In genomic region chr5:35687098-35687497, GRCm38 (mm10) we compare ENCODE assay signal across 10 mouse cellular contexts. TPM values are rescaled to one million over a fixed set of nuclear protein-coding genes. Genes with fewer than 3 reads are reported as not detected.
DNase-seq lines count a peak whose midpoint lies in the region; ATAC-seq and TF ChIP-seq lines count a peak whose summit lies in the region.
"Had no signal": no experiment of that assay in that cellular context is flagged by ENCODE, and none has a peak within 500 bp of the region (broad histone marks: within the 10 kb centered on the region; RNA-seq: fewer than 3 reads in every experiment).

No protein-coding gene starts in this region.

- ATAC-seq in kidney, embryonic 15.5 days (replicated peaks; ENCODE audit: low FRiP score), result peak; percentile 83

- no peak for TF ChIP-seq EP300 in CH12.LX (IDR thresholded peaks at IDR 0.05; ENCODE audit: low read length)

- WGBS in kidney, embryonic 15.5 days, result 29% methylated on average over 5 of the region's 5 CpGs

- no peaks in the 10 kb centered on the region for H3K79me2 ChIP-seq in CH12.LX (replicated peaks; ENCODE audit: control insufficient read depth, extremely low read depth, insufficient read depth, poor library complexity, severe bottlenecking)

- no peak overlapping the region for H3K4me3 ChIP-seq in kidney, embryonic 15.5 days (replicated peaks)
- no peak overlapping the region for H3K4me3 ChIP-seq in CH12.LX (replicated peaks in 1 of 3; ENCODE audit: low read depth in 2 of 3, low read length in 2 of 3, poor library complexity in 1 of 3)
- H3K4me3 ChIP-seq: liver, embryonic 15.5 days had no signal

- no peaks in the 10 kb centered on the region for H3K27me3 ChIP-seq in kidney, embryonic 15.5 days
- peaks cover 16% of the 10 kb centered on the region for H3K27me3 ChIP-seq in CH12.LX (replicated peaks)
- H3K27me3 ChIP-seq: liver, embryonic 15.5 days had no signal

- no peak for DNase-seq in kidney, postnatal 10 days
- peak; percentile 93 for DNase-seq in 3T3-L1 (ENCODE audit: low read depth, low spot score)
- no peak for DNase-seq in CH12.LX (ENCODE audit: extremely low read depth)
- peak; percentile 44 for DNase-seq in heart, postnatal 4 days
- DNase-seq in adrenal gland, adult 8-10 months, result no peak
- no peak for DNase-seq in thymus, postnatal 25 days
- DNase-seq: kidney, adult 2 months; spleen, adult 18-20 months had no signal

- no peak for TF ChIP-seq POLR2A in CH12.LX (IDR thresholded peaks at IDR 0.05; ENCODE audit: low read depth, low read length)

- no peaks in the 10 kb centered on the region for H3K36me3 ChIP-seq in kidney, embryonic 15.5 days
- no peaks in the 10 kb centered on the region for H3K36me3 ChIP-seq in CH12.LX (replicated peaks in 1 of 2; ENCODE audit: control insufficient read depth in 1 of 2, insufficient read depth in 1 of 2, low read length in 1 of 2)
- H3K36me3 ChIP-seq: liver, embryonic 15.5 days had no signal

- TF ChIP-seq CTCF in CH12.LX (conservative IDR thresholded peaks at IDR 0.05 in 1 of 2, IDR thresholded peaks at IDR 0.05 in 1 of 2; ENCODE audit: low read depth in 2 of 2, low read length in 2 of 2), result no peak

- TF ChIP-seq RAD21 in CH12.LX (IDR thresholded peaks at IDR 0.05; ENCODE audit: low read depth, low read length), result no peak

- H3K4me2 ChIP-seq in kidney, embryonic 15.5 days, result no peak overlapping the region
- H3K4me2 ChIP-seq in CH12.LX (ENCODE audit: insufficient read depth, low read depth, poor library complexity, severe bottlenecking), result no peak overlapping the region
- H3K4me2 ChIP-seq: liver, embryonic 15.5 days had no signal

- dilution Hi-C loops in CH12.LX (cut with MboI; ENCODE audit: extremely low pct_ligation_motif_present, extremely low pct_unique_long_range_greater_than_20kb, low sequenced_read_pairs), result no loop called here

- H3K27ac ChIP-seq in kidney, embryonic 15.5 days, result peak overlapping the region; percentile 63
- H3K27ac ChIP-seq in CH12.LX (ENCODE audit: insufficient read depth, low read depth), result no peak overlapping the region
- H3K27ac ChIP-seq: liver, embryonic 15.5 days had no signal

- no peaks in the 10 kb centered on the region for H3K9me3 ChIP-seq in kidney, embryonic 15.5 days (replicated peaks)
- no peaks in the 10 kb centered on the region for H3K9me3 ChIP-seq in CH12.LX (replicated peaks; ENCODE audit: low read length)
- H3K9me3 ChIP-seq: liver, embryonic 15.5 days had no signal

- no peak overlapping the region for H3K9ac ChIP-seq in kidney, embryonic 15.5 days
- H3K9ac ChIP-seq in CH12.LX (ENCODE audit: insufficient read depth, low read depth), result no peak overlapping the region
- H3K9ac ChIP-seq: liver, embryonic 15.5 days had no signal

- in situ Hi-C loops in CH12.LX (cut with MboI; ENCODE audit: low pct_ligation_motif_present, low pct_unique_long_range_greater_than_20kb, low sequenced_read_pairs), result no loop called here

- H3K4me1 ChIP-seq in kidney, embryonic 15.5 days, result peaks cover 53% of the 10 kb centered on the region
- H3K4me1 ChIP-seq in CH12.LX (ENCODE audit: control insufficient read depth in 1 of 2, insufficient read depth in 2 of 2), result peaks cover 16 to 25% of the 10 kb centered on the region in 2 experiments

TF ChIP-seq in CH12.LX, 34 proteins besides CTCF, POLR2A, EP300 and RAD21:
- 0 out of 2 replicates have a peak, but pooled peaks have one; percentile 13 for TF ChIP-seq BHLHE40 (IDR thresholded peaks at IDR 0.05; ENCODE audit: low read depth, low read length)
- no peak for TF ChIP-seq ELF1 (IDR thresholded peaks at IDR 0.05; ENCODE audit: low read depth, low read length)
- TF ChIP-seq TCF12 (IDR thresholded peaks at IDR 0.05; ENCODE audit: low read depth, low read length), result peak; percentile 43; the same call in 1 of the 2 replicates
- TF ChIP-seq ETS1 (conservative IDR thresholded peaks at IDR 0.05; ENCODE audit: low read depth, low read length), result peak; percentile 18; the same call in 1 of the 2 replicates

RNA-seq across cellular contexts. Expression of gene Htra3, which starts 7.5 kb away (rescaled TPM):
- 16.1 and 16.4 TPM in 2 replicates for polyA plus RNA-seq in kidney, embryonic 15.5 days (2015; fragmentation: Nextera tagmentation; extraction: Ambion mirVana)
- not detected in 2 replicates for total RNA-seq in CH12.LX (2012; rRNA removed)
- not detected in 2 replicates for total RNA-seq in CH12.LX (2014; rRNA removed)
- polyA plus RNA-seq in CH12.LX (2012; ENCODE audit: insufficient read length, low read depth), result not detected in 2 replicates
- 10 to 100 TPM; 23.3 to 30.8 TPM for total RNA-seq in heart, postnatal 4 days (2021)
- 100 to 1,000 TPM in 1 of 4 experiments, 10 to 100 TPM in 3; 21.3 to 114 (median 48.7) TPM for total RNA-seq in adrenal gland, adult 8-10 months (2022)

RNA-seq across cellular contexts. Expression of gene Sh3tc1, which starts 52.7 kb away (rescaled TPM):
- polyA plus RNA-seq in kidney, embryonic 15.5 days (2015; fragmentation: Nextera tagmentation; extraction: Ambion mirVana), result 16.6 and 20.4 TPM in 2 replicates
- 0.85 and 0.97 TPM in 2 replicates for total RNA-seq in CH12.LX (2012; rRNA removed)
- 1.2 and 1.4 TPM in 2 replicates for total RNA-seq in CH12.LX (2014; rRNA removed)
- polyA plus RNA-seq in CH12.LX (2012; ENCODE audit: insufficient read length, low read depth), result 2.3 and 3.5 TPM in 2 replicates
- total RNA-seq in heart, postnatal 4 days (2021), result 10 to 100 TPM; 12.9 to 16.2 TPM
- 10 to 100 TPM; 34.2 to 35.9 (median 35.1) TPM for total RNA-seq in adrenal gland, adult 8-10 months (2022)

Comparison
In these comparisons a context has a peak if more than half of its experiments do, and no peak if none do; other contexts are left out.
1. DNase-seq: peak in 3T3-L1 (single experiment) and heart, postnatal 4 days (single experiment); none in kidney, postnatal 10 days (single experiment), CH12.LX (single experiment), adrenal gland, adult 8-10 months (single experiment) and thymus, postnatal 25 days (single experiment).
2. RNA of gene Htra3, which starts 7.5 kb away (total RNA-seq): 21.3 to 114 TPM in adrenal gland, adult 8-10 months and 23.3 to 30.8 TPM in heart, postnatal 4 days; not detected in CH12.LX; every median in the first group is over 10 times any median in the second.
3. RNA of gene Sh3tc1, which starts 52.7 kb away (total RNA-seq): 34.2 to 35.9 TPM in adrenal gland, adult 8-10 months and 12.9 to 16.2 TPM in heart, postnatal 4 days; 0.85 to 1.4 TPM in CH12.LX; every median in the first group is over 4 times any median in the second.